Mouse (Mus musculus) MEL (cell line): ENCODE data around the gene Myt1l. TPM values are rescaled to one million over a fixed set of nuclear protein-coding genes. Genes with fewer than 3 reads are reported as not detected.

Source experiments
- DNase-seq: peaks from one replicate; pipeline ENCODE4 v3.0.0; 2011; ENCODE audit warnings: low read depth, low spot score
- H3K27ac ChIP-seq: 2 replicates; pipeline ENCODE4 v1.5.1; 2012; ENCODE audit warnings: low read depth, mild to moderate bottlenecking, control low read depth, low read length, moderate library complexity; ENCODE audit not compliant: control insufficient read depth
- H3K27me3 ChIP-seq, 2 experiments: fragments of 150-350 bp in 1 of 2; sonication (generic) in 1 of 2; 2 replicates each; pipeline ENCODE4 v1.6.1; 2012; ENCODE audit warnings: low read length in 2 of 2, mild to moderate bottlenecking in 2 of 2, improper control_type of control experiment in 1 of 2, moderate library complexity in 1 of 2; ENCODE audit not compliant: insufficient read depth in 2 of 2, control insufficient read depth in 1 of 2
- H3K36me3 ChIP-seq, 2 experiments: 2 replicates each; pipeline ENCODE4 v1.6.1; 2012 to 2014; ENCODE audit warnings: low read length in 2 of 2, improper control_type of control experiment in 1 of 2, inconsistent platforms in 1 of 2, mild to moderate bottlenecking in 1 of 2; ENCODE audit not compliant: insufficient read depth in 2 of 2, control insufficient read depth in 1 of 2
- H3K4me1 ChIP-seq, 2 experiments: fragments of 150-350 bp in 1 of 2; sonication (generic) in 1 of 2; 2 replicates each; pipeline ENCODE4 v1.6.1; 2012; ENCODE audit warnings: low read length in 2 of 2, improper control_type of control experiment in 1 of 2, mild to moderate bottlenecking in 1 of 2; ENCODE audit not compliant: insufficient read depth in 2 of 2, control insufficient read depth in 1 of 2
- H3K4me3 ChIP-seq, 2 experiments: fragments of 150-350 bp in 1 of 2; sonication (generic) in 1 of 2; 2 replicates each; pipeline ENCODE4 v1.5.1; 2012; ENCODE audit warnings: low read depth in 2 of 2, low read length in 2 of 2, mild to moderate bottlenecking in 2 of 2, moderate library complexity in 2 of 2, control low read depth in 1 of 2, improper control_type of control experiment in 1 of 2; ENCODE audit not compliant: control insufficient read depth in 1 of 2, insufficient read depth in 1 of 2
- H3K79me2 ChIP-seq: 2 replicates; pipeline ENCODE4 v1.6.1; 2012; ENCODE audit warnings: mild to moderate bottlenecking, low read length, moderate library complexity; ENCODE audit not compliant: control insufficient read depth, poor library complexity, insufficient read depth
- H3K9ac ChIP-seq: 2 replicates; pipeline ENCODE4 v1.6.1; 2012; ENCODE audit warnings: low read depth, mild to moderate bottlenecking, control low read depth, low read length, moderate library complexity; ENCODE audit not compliant: control insufficient read depth, poor library complexity, severe bottlenecking
- H3K9me3 ChIP-seq: fragments of 150-350 bp; sonication (generic); replicated peaks from 2 replicates; pipeline ENCODE4 v1.6.1; 2012; ENCODE audit warnings: mild to moderate bottlenecking, low read length, improper control_type of control experiment, moderate library complexity; ENCODE audit not compliant: insufficient read depth
- CHD1 ChIP-seq: IDR thresholded peaks from 2 replicates; pipeline ENCODE4 v1.6.1; 2012; ENCODE audit warnings: low read depth, mild to moderate bottlenecking, inconsistent platforms, low read length, improper control_type of control experiment
- CTCF ChIP-seq, 3 experiments: IDR thresholded peaks in 2 of 3; conservative IDR thresholded peaks in 1 of 3; 2 replicates each; pipeline ENCODE4 v1.5.1; 2011 to 2012; ENCODE audit warnings: low read length in 3 of 3, low read depth in 2 of 3, mild to moderate bottlenecking in 2 of 3, improper control_type of control experiment in 1 of 3, inconsistent platforms in 1 of 3, mixed read lengths in 1 of 3, moderate library complexity in 1 of 3; ENCODE audit not compliant: control insufficient read depth in 1 of 3, insufficient read depth in 1 of 3, poor library complexity in 1 of 3, severe bottlenecking in 1 of 3
- EP300 ChIP-seq, 2 experiments: IDR thresholded peaks; 2 replicates each; pipeline ENCODE4 v1.6.1; 2011; ENCODE audit warnings: improper control_type of control experiment in 2 of 2, low read length in 2 of 2, low read depth in 1 of 2, mild to moderate bottlenecking in 1 of 2
- ETS1 ChIP-seq: IDR thresholded peaks from 2 replicates; pipeline ENCODE4 v1.6.1; 2012; ENCODE audit warnings: low read depth, mild to moderate bottlenecking, inconsistent platforms, low read length, improper control_type of control experiment, moderate library complexity
- GABPA ChIP-seq: IDR thresholded peaks from 2 replicates; pipeline ENCODE4 v1.6.1; 2012; ENCODE audit warnings: low read depth, mild to moderate bottlenecking, inconsistent platforms, low read length, improper control_type of control experiment, moderate library complexity
- HCFC1 ChIP-seq: IDR thresholded peaks from 2 replicates; pipeline ENCODE4 v1.6.1; 2012; ENCODE audit warnings: low read depth, mild to moderate bottlenecking, inconsistent platforms, low read length, improper control_type of control experiment, moderate library complexity
- MAFK ChIP-seq: IDR thresholded peaks from 2 replicates; pipeline ENCODE4 v1.6.1; 2011; ENCODE audit warnings: low read depth, mild to moderate bottlenecking, low read length, improper control_type of control experiment, borderline replicate concordance
- MAZ ChIP-seq: IDR thresholded peaks from 2 replicates; pipeline ENCODE4 v1.6.1; 2012; ENCODE audit warnings: low read depth, mild to moderate bottlenecking, inconsistent platforms, low read length, improper control_type of control experiment
- MEF2A ChIP-seq: IDR thresholded peaks from 2 replicates; pipeline ENCODE4 v1.6.1; 2014; ENCODE audit warnings: low read depth, mild to moderate bottlenecking, inconsistent platforms, low read length, improper control_type of control experiment; ENCODE audit not compliant: poor library complexity, insufficient replicate concordance, severe bottlenecking; ENCODE audit errors: extremely low read depth
- MXI1 ChIP-seq: IDR thresholded peaks from 2 replicates; pipeline ENCODE4 v1.6.1; 2011; ENCODE audit warnings: mild to moderate bottlenecking, low read depth, low read length, improper control_type of control experiment
- MYB ChIP-seq: IDR thresholded peaks from 2 replicates; pipeline ENCODE4 v1.6.1; 2011; ENCODE audit warnings: mild to moderate bottlenecking, low read depth, low read length, improper control_type of control experiment
- MYC ChIP-seq: IDR thresholded peaks from 2 replicates; pipeline ENCODE4 v1.6.1; 2011; ENCODE audit warnings: low read depth, mild to moderate bottlenecking, low read length, improper control_type of control experiment, moderate library complexity
- NELFE ChIP-seq: IDR thresholded peaks from 2 replicates; pipeline ENCODE4 v1.6.1; 2011; ENCODE audit warnings: low read depth, low read length, improper control_type of control experiment
- POLR2AphosphoS2 ChIP-seq: IDR thresholded peaks from 2 replicates; pipeline ENCODE4 v1.6.1; 2011; ENCODE audit warnings: low read length, improper control_type of control experiment
- POLR2AphosphoS5 ChIP-seq: IDR thresholded peaks from 2 replicates; pipeline ENCODE4 v1.6.1; 2012; ENCODE audit warnings: low read depth, borderline replicate concordance, mild to moderate bottlenecking, inconsistent platforms, low read length, moderate library complexity, mixed read lengths
- RCOR1 ChIP-seq: IDR thresholded peaks from 2 replicates; pipeline ENCODE4 v1.6.1; 2012; ENCODE audit warnings: low read depth, mild to moderate bottlenecking, inconsistent platforms, low read length, improper control_type of control experiment
- SMC3 ChIP-seq: IDR thresholded peaks from 2 replicates; pipeline ENCODE4 v1.6.1; 2011; ENCODE audit warnings: low read depth, low read length, improper control_type of control experiment
- TAL1 ChIP-seq: IDR thresholded peaks from 2 replicates; pipeline ENCODE4 v1.6.1; 2012; ENCODE audit warnings: mild to moderate bottlenecking, inconsistent platforms, low read length, moderate library complexity, mixed read lengths
- TBP ChIP-seq: IDR thresholded peaks from 2 replicates; pipeline ENCODE4 v1.8.0; 2011; ENCODE audit warnings: low read depth, low read length, improper control_type of control experiment
- TCF12 ChIP-seq: IDR thresholded peaks from 2 replicates; pipeline ENCODE4 v1.6.1; 2014; ENCODE audit warnings: low read depth, mild to moderate bottlenecking, inconsistent platforms, low read length, improper control_type of control experiment, moderate library complexity
- USF1 ChIP-seq: IDR thresholded peaks from 2 replicates; pipeline ENCODE4 v1.6.1; 2014; ENCODE audit warnings: low read depth, mild to moderate bottlenecking, inconsistent platforms, low read length, improper control_type of control experiment, moderate library complexity
- ZKSCAN1 ChIP-seq: IDR thresholded peaks from 2 replicates; pipeline ENCODE4 v1.6.1; 2012; ENCODE audit warnings: low read depth, mild to moderate bottlenecking, inconsistent platforms, low read length, improper control_type of control experiment, moderate library complexity
- ZMIZ1 ChIP-seq: IDR thresholded peaks from 2 replicates; pipeline ENCODE4 v1.6.1; 2012; ENCODE audit warnings: low read depth, mild to moderate bottlenecking, inconsistent platforms, low read length, improper control_type of control experiment, moderate library complexity
- ZNF384 ChIP-seq: IDR thresholded peaks from 2 replicates; pipeline ENCODE4 v1.6.1; 2012; ENCODE audit warnings: low read depth, mild to moderate bottlenecking, inconsistent platforms, low read length, improper control_type of control experiment
- polyA plus RNA-seq, 2 experiments: library from polyadenylated mRNA; stranded (reverse) in 1 of 2; unstranded in 1 of 2; fragments of >175 nt in 1 of 2; fragments of >200 nt in 1 of 2; gene quantifications; 2 replicates each; pipeline versions ENCODE4 v1.2.1 to v1.2.4; 2012; ENCODE audit warnings: low replicate concordance in 2 of 2, low read depth in 1 of 2; ENCODE audit not compliant: insufficient read length in 2 of 2, insufficient read depth in 1 of 2, missing spikeins in 1 of 2
- total RNA-seq: library from RNA; depleted of rRNA; stranded (reverse); fragments of 300-350 nt; gene quantifications from 2 replicates; pipeline ENCODE4 v1.2.3, GENCODE M21; 2012

The Myt1l gene
- total and polyA plus RNA-seq, 3 experiments = not detected

GRCm38 (mm10) chr12:29945182-29945743 lies 417.1 kb downstream of the Myt1l start:
- no peak for DNase-seq
- H3K79me2 ChIP-seq = no peaks in the 10 kb centered on the region
- no peak overlapping the region for H3K4me3 ChIP-seq
- H3K27me3 ChIP-seq = no peaks in the 10 kb centered on the region
- no peaks in the 10 kb centered on the region for H3K36me3 ChIP-seq
- no peaks in the 10 kb centered on the region for H3K9me3 ChIP-seq
- no peak overlapping the region for H3K9ac ChIP-seq
- H3K27ac ChIP-seq = no peak overlapping the region
- H3K4me1 ChIP-seq = no peaks in the 10 kb centered on the region
- TF ChIP-seq MAZ (no peak), TAL1 (no peak), EP300 (IDR thresholded peaks at IDR 0.05; ENCODE audit: low read depth in 1 of 2, low read length in 2 of 2) (no peak), USF1 (no peak), ZNF384 (no peak), NELFE (no peak), SMC3 (no peak), MXI1 (no peak), RCOR1 (no peak), ETS1 (no peak), CTCF (IDR thresholded peaks at IDR 0.05 in 2 of 3, conservative IDR thresholded peaks at IDR 0.05 in 1 of 3; ENCODE audit: control insufficient read depth in 1 of 3, insufficient read depth in 1 of 3, low read depth in 2 of 3, low read length in 3 of 3, poor library complexity in 1 of 3, severe bottlenecking in 1 of 3) (no peak), ZMIZ1 (no peak), HCFC1 (no peak), MYC (no peak), MYB (no peak), TCF12 (no peak), MAFK (no peak), TBP (no peak), ZKSCAN1 (no peak)
- TF ChIP-seq, all 39 proteins: peak for 0

DNA sequence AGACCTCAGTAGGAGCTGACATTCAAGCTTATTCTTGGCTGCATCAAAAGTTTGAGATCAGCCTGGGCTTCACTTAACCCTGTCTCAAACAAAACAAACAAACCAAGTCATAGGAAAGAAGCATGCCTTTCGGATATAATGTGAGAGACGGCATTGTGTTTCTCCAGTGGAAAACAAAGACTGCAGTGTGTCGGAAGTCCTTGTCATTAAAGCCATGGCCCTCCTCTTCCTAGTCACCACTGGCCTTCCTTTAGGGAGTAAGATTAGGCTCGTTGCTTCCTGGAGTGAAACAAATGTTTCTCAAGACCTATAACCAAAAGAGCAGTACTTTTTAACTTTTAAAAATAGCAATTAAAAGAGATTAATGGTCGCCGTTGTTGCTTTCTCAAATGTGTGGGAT lies 422.9 kb downstream of the Myt1l start:
- no peak overlapping the region for H3K9ac ChIP-seq
- no peak overlapping the region for H3K4me3 ChIP-seq
- H3K36me3 ChIP-seq = no peaks in the 10 kb centered on the region
- no peak for DNase-seq
- TF ChIP-seq NELFE = no peak
- TF ChIP-seq GABPA = no peak
- TF ChIP-seq POLR2AphosphoS5 = no peak
- TF ChIP-seq POLR2AphosphoS2 = no peak
- no peak for TF ChIP-seq HCFC1
- no peak for TF ChIP-seq CHD1
- no peak for TF ChIP-seq MEF2A
- TF ChIP-seq MYC = no peak
- TF ChIP-seq SMC3 = no peak
- no peak for TF ChIP-seq MAZ
- no peaks in the 10 kb centered on the region for H3K79me2 ChIP-seq
- no peaks in the 10 kb centered on the region for H3K4me1 ChIP-seq
- H3K27ac ChIP-seq = no peak overlapping the region
- no peaks in the 10 kb centered on the region for H3K9me3 ChIP-seq
- no peaks in the 10 kb centered on the region for H3K27me3 ChIP-seq
